Mouse (Mus musculus) kidney, postnatal 0 days (tissue): ENCODE results near the gene Defb5. TPM values are rescaled to one million over a fixed set of nuclear protein-coding genes. Genes with fewer than 3 reads are reported as not detected.
"Not testable (repeated sequence)": the region's sequence is repeated elsewhere in the genome, so short reads cannot be mapped to it uniquely, and the experiment has no call there.

Experiments
- ATAC-seq: fragments of 200-750 bp; cut with Nextera tagmentation; replicated peaks from 2 replicates; pipeline ENCODE4 v1.8.0; 2017; ENCODE audit warnings: low read depth, moderate number of reproducible peaks, moderate TSS enrichment, moderate library complexity; ENCODE audit not compliant: low FRiP score
- DNase-seq: peaks from one replicate; pipeline ENCODE4 v3.0.0-alpha.2; 2016; ENCODE audit warnings: low spot score
- H3K27ac ChIP-seq: fragments of 300-500 bp; sonication (generic); 2 replicates; pipeline ENCODE4 v1.5.1; 2014; ENCODE audit warnings: mild to moderate bottlenecking
- H3K27me3 ChIP-seq: fragments of 300-500 bp; sonication (generic); 2 replicates; pipeline ENCODE4 v1.6.1; 2014; ENCODE audit warnings: low read length, mixed read lengths; ENCODE audit not compliant: insufficient read depth
- H3K36me3 ChIP-seq: fragments of 300-500 bp; sonication (generic); 2 replicates; pipeline ENCODE4 v1.6.1; 2014; ENCODE audit warnings: low read length, mixed read lengths; ENCODE audit not compliant: insufficient read depth
- H3K4me1 ChIP-seq: fragments of 300-500 bp; sonication (generic); replicated peaks from 2 replicates; pipeline ENCODE4 v1.6.1; 2014; ENCODE audit warnings: antibody characterized with exemption, low read length, mixed read lengths; ENCODE audit not compliant: insufficient read depth
- H3K4me2 ChIP-seq: fragments of 300-500 bp; sonication (generic); 2 replicates; pipeline ENCODE4 v1.6.1; 2014; ENCODE audit warnings: mild to moderate bottlenecking, low read length, moderate library complexity, mixed read lengths
- H3K4me3 ChIP-seq: fragments of 300-500 bp; sonication (generic); replicated peaks from 2 replicates; pipeline ENCODE4 v1.5.1; 2014; ENCODE audit warnings: low read depth, low read length
- H3K9ac ChIP-seq: fragments of 300-500 bp; sonication (generic); 2 replicates; pipeline ENCODE4 v1.6.1; 2014; ENCODE audit warnings: low read depth, low read length
- H3K9me3 ChIP-seq: fragments of 300-500 bp; sonication (generic); replicated peaks from 2 replicates; pipeline ENCODE4 v1.6.1; 2016; ENCODE audit warnings: low read length, inconsistent platforms, mixed read lengths
- CTCF ChIP-seq: IDR thresholded peaks from 2 replicates; pipeline ENCODE4 v1.5.1; 2016; ENCODE audit warnings: antibody characterized with exemption, low read depth, mild to moderate bottlenecking, moderate library complexity
- WGBS: fragments of 180-500 bp; shearing (Covaris S2); extraction: QIAGEN DNeasy Blood & Tissue Kit; methylation state at CpG from one replicate; pipeline ENCODE4 v1.1.7; 2014; 5-methylcytosine and 5-hydroxymethylcytosine counted together
- polyA plus RNA-seq: library from polyadenylated mRNA; unstranded; fragments of >200 nt; fragmentation: Nextera tagmentation; extraction: Ambion mirVana; gene quantifications from 2 replicates; pipeline ENCODE4 v1.2.1, GENCODE M21; 2015

Gene Defb5
- polyA plus RNA-seq, result not detected in 2 replicates

- WGBS, result 96% methylated on average over 5 of the region's 5 CpGs
- no peak for ATAC-seq
Measured at GRCm38 (mm10) chr8:19247280-19247679, at the start of gene Defb5. Gene Defb5 (plus strand): TSS chr8:19247580.

GRCm38 (mm10) chr8:19225161-19225560, 22.2 kb upstream of the Defb5 start, which contains the start of gene Defb6:
Gene Defb6 (plus strand): TSS chr8:19225478.
- Histone ChIP-seq H3K4me1 (no peaks in the 10 kb centered on the region), H3K9ac (no peak within 1 kb of the TSS), H3K27ac (no peak within 1 kb of the TSS), H3K36me3 (no peaks in the 10 kb centered on the region), H3K4me3 (no peak within 1 kb of the TSS), H3K9me3 (no peaks in the 10 kb centered on the region), H3K27me3 (no peaks in the 10 kb centered on the region), H3K4me2 (no peak within 1 kb of the TSS)
- ATAC-seq, result no peak
- DNase-seq, result no peak
- no peak for TF ChIP-seq CTCF
- 56% methylated on average over 1 of the region's 1 CpGs for WGBS

More at GRCm38 (mm10) chr8:19247280-19247679, at the start of gene Defb5:
- H3K27me3 ChIP-seq, result no peaks in the 10 kb centered on the region
- H3K27ac ChIP-seq, result no peak within 1 kb of the TSS
- H3K36me3 ChIP-seq, result no peaks in the 10 kb centered on the region
- H3K4me1 ChIP-seq, result no peaks in the 10 kb centered on the region
- TF ChIP-seq CTCF, result no peak
- no peaks in the 10 kb centered on the region for H3K9me3 ChIP-seq
- no peak within 1 kb of the TSS for H3K4me2 ChIP-seq
- no peak within 1 kb of the TSS for H3K9ac ChIP-seq
- no peak within 1 kb of the TSS for H3K4me3 ChIP-seq
- DNase-seq, result no peak

GRCm38 (mm10) chr8:19238101-19238500, 9.3 kb upstream of the Defb5 start:
- TF ChIP-seq CTCF, result no peak
- Histone ChIP-seq H3K27ac (no peak overlapping the region), H3K9ac (no peak overlapping the region), H3K4me3 (no peak overlapping the region), H3K27me3 (no peaks in the 10 kb centered on the region), H3K9me3 (no peaks in the 10 kb centered on the region), H3K4me1 (no peaks in the 10 kb centered on the region), H3K4me2 (no peak overlapping the region), H3K36me3 (no peaks in the 10 kb centered on the region)
- DNase-seq (no peak), ATAC-seq (no peak)
- 71% methylated on average over 1 of the region's 1 CpGs for WGBS

- DNase-seq (no peak), ATAC-seq (no peak)
- Histone ChIP-seq H3K4me1 (no peaks in the 10 kb centered on the region), H3K4me2 (no peak within 1 kb of the TSS), H3K9me3 (no peaks in the 10 kb centered on the region), H3K36me3 (no peaks in the 10 kb centered on the region), H3K27ac (no peak within 1 kb of the TSS), H3K4me3 (no peak within 1 kb of the TSS), H3K9ac (no peak within 1 kb of the TSS), H3K27me3 (no peaks in the 10 kb centered on the region)
- no peak for TF ChIP-seq CTCF
- WGBS, result 58% methylated on average over 2 of the region's 2 CpGs
Measured at GRCm38 (mm10) chr8:19239616-19240015, 7.8 kb upstream of the Defb5 start, which contains the start of gene Defb46. Gene Defb46 (plus strand): TSS chr8:19239916.

- ATAC-seq, result no peak
- Histone ChIP-seq H3K27ac (no peak overlapping the region), H3K4me3 (no peak overlapping the region), H3K36me3 (no peaks in the 10 kb centered on the region), H3K4me2 (no peak overlapping the region), H3K9ac (no peak overlapping the region), H3K9me3 (no peaks in the 10 kb centered on the region), H3K4me1 (no peaks in the 10 kb centered on the region), H3K27me3 (no peaks in the 10 kb centered on the region)
- TF ChIP-seq CTCF, result no peak
- DNase-seq, result no peak
Measured at GRCm38 (mm10) chr8:19258136-19258535, 10.8 kb downstream of the Defb5 start.

- Histone ChIP-seq H3K27ac (no peak overlapping the region), H3K36me3 (no peaks in the 10 kb centered on the region), H3K27me3 (no peaks in the 10 kb centered on the region), H3K4me2 (no peak overlapping the region), H3K4me3 (no peak overlapping the region), H3K9ac (no peak overlapping the region), H3K4me1 (no peaks in the 10 kb centered on the region), H3K9me3 (no peaks in the 10 kb centered on the region)
- peak; percentile 82 for ATAC-seq
- WGBS, result 23% methylated on average over 3 of the region's 3 CpGs
- DNase-seq, result peak; percentile 34
- no peak for TF ChIP-seq CTCF
Measured at GRCm38 (mm10) chr8:19259667-19260066, 12.3 kb downstream of the Defb5 start.

- ATAC-seq, H3K4me1 ChIP-seq, H3K4me2 ChIP-seq, H3K4me3 ChIP-seq, H3K27me3 ChIP-seq, H3K9ac ChIP-seq, H3K36me3 ChIP-seq, DNase-seq, H3K9me3 ChIP-seq, H3K27ac ChIP-seq: not testable (repeated sequence)
- 54% methylated on average over 2 of the region's 2 CpGs for WGBS
- TF ChIP-seq CTCF, result peak; percentile 22; the same call in 1 of the 2 replicates
Measured at GRCm38 (mm10) chr8:19293060-19293459, 45.7 kb downstream of the Defb5 start, which contains the start of gene Defb3. Gene Defb3 (plus strand): TSS chr8:19293360.

GRCm38 (mm10) chr8:19298361-19298760, 51.0 kb downstream of the Defb5 start:
- 63% methylated on average over 3 of the region's 3 CpGs for WGBS
- ATAC-seq, H3K9ac ChIP-seq, H3K27me3 ChIP-seq, H3K27ac ChIP-seq, H3K4me2 ChIP-seq, H3K9me3 ChIP-seq, H3K4me1 ChIP-seq, DNase-seq, H3K36me3 ChIP-seq, H3K4me3 ChIP-seq: not testable (repeated sequence)
